Mouse (Mus musculus): ENCODE measurements at regions not wholly inside any gene's neighbourhood (a gene's known extent, or its start where the extent isn't known, plus 50 kb on each side); places are given as distances from the start of the nearest gene placed in this dataset.

GRCm38 (mm10) chr6:15639378-15639777 lies 81.1 kb upstream of the Mdfic start:
- TF ChIP-seq EP300 (IDR thresholded peaks at IDR 0.05; ENCODE audit: low read depth): no peak
- no peak for TF ChIP-seq CTCF (IDR thresholded peaks at IDR 0.05; ENCODE audit: low read depth)
- DNase-seq (ENCODE audit: low spot score): no peak
- Histone ChIP-seq H3K27me3 (ENCODE audit: control insufficient read depth, insufficient read depth, low read length) (no peaks in the 10 kb centered on the region), H3K27ac (ENCODE audit: low read depth) (no peak overlapping the region), H3K9ac (replicated peaks; ENCODE audit: low read depth, low read length) (no peak overlapping the region), H3K36me3 (replicated peaks; ENCODE audit: control insufficient read depth, insufficient read depth, low read length) (no peaks in the 10 kb centered on the region), H3K4me1 (ENCODE audit: control insufficient read depth, insufficient read depth) (no peaks in the 10 kb centered on the region), H3K9me3 (replicated peaks; ENCODE audit: control insufficient read depth, low read length) (no peaks in the 10 kb centered on the region), H3K4me3 (ENCODE audit: low read depth, low read length) (no peak overlapping the region), H3K4me2 (ENCODE audit: low read depth, low read length) (no peak overlapping the region)
- WGBS: 57% methylated on average over 4 of the region's 4 CpGs
- ATAC-seq (ENCODE audit: insufficient read depth, low read depth): no peak

GRCm38 (mm10) chr6:15639809-15640479 lies 80.5 kb upstream of the Mdfic start:
- no peak for TF ChIP-seq CTCF (IDR thresholded peaks at IDR 0.05; ENCODE audit: low read depth)
- no peak for TF ChIP-seq EP300 (IDR thresholded peaks at IDR 0.05; ENCODE audit: low read depth)
- H3K27ac ChIP-seq (ENCODE audit: low read depth): no peak overlapping the region
- no peak overlapping the region for H3K4me2 ChIP-seq (ENCODE audit: low read depth, low read length)
- no peaks in the 10 kb centered on the region for H3K9me3 ChIP-seq (replicated peaks; ENCODE audit: control insufficient read depth, low read length)
- no peak overlapping the region for H3K4me3 ChIP-seq (ENCODE audit: low read depth, low read length)
- DNase-seq (ENCODE audit: low spot score) (no peak), ATAC-seq (ENCODE audit: insufficient read depth, low read depth) (no peak)
- no peaks in the 10 kb centered on the region for H3K27me3 ChIP-seq (ENCODE audit: control insufficient read depth, insufficient read depth, low read length)
- no peaks in the 10 kb centered on the region for H3K36me3 ChIP-seq (replicated peaks; ENCODE audit: control insufficient read depth, insufficient read depth, low read length)
- WGBS: 60% methylated on average over 5 of the region's 5 CpGs
- H3K4me1 ChIP-seq (ENCODE audit: control insufficient read depth, insufficient read depth): no peaks in the 10 kb centered on the region
- no peak overlapping the region for H3K9ac ChIP-seq (replicated peaks; ENCODE audit: low read depth, low read length)

- TF ChIP-seq CTCF (IDR thresholded peaks at IDR 0.05; ENCODE audit: low read depth): no peak
- TF ChIP-seq EP300 (IDR thresholded peaks at IDR 0.05; ENCODE audit: low read depth): no peak
- DNase-seq (ENCODE audit: low spot score) (no peak), ATAC-seq (ENCODE audit: insufficient read depth, low read depth) (no peak)
- no peaks in the 10 kb centered on the region for H3K27me3 ChIP-seq (ENCODE audit: control insufficient read depth, insufficient read depth, low read length)
- no peak overlapping the region for H3K27ac ChIP-seq (ENCODE audit: low read depth)
- no peak overlapping the region for H3K4me3 ChIP-seq (ENCODE audit: low read depth, low read length)
- H3K9me3 ChIP-seq (replicated peaks; ENCODE audit: control insufficient read depth, low read length): no peaks in the 10 kb centered on the region
- no peak overlapping the region for H3K4me2 ChIP-seq (ENCODE audit: low read depth, low read length)
- H3K36me3 ChIP-seq (replicated peaks; ENCODE audit: control insufficient read depth, insufficient read depth, low read length): no peaks in the 10 kb centered on the region
- H3K4me1 ChIP-seq (ENCODE audit: control insufficient read depth, insufficient read depth): no peaks in the 10 kb centered on the region
- H3K9ac ChIP-seq (replicated peaks; ENCODE audit: low read depth, low read length): no peak overlapping the region
Measured at GRCm38 (mm10) chr6:15644311-15644710, 76.2 kb upstream of the Mdfic start.

GRCm38 (mm10) chr6:15647499-15647898 lies 73.0 kb upstream of the Mdfic start:
- DNase-seq (ENCODE audit: low spot score) (no peak), ATAC-seq (ENCODE audit: insufficient read depth, low read depth) (no peak)
- no peak overlapping the region for H3K9ac ChIP-seq (replicated peaks; ENCODE audit: low read depth, low read length)
- H3K9me3 ChIP-seq (replicated peaks; ENCODE audit: control insufficient read depth, low read length): 0 out of 2 replicates have a peak, but pooled peaks cover 3% of the 10 kb centered on the region
- no peak for TF ChIP-seq CTCF (IDR thresholded peaks at IDR 0.05; ENCODE audit: low read depth)
- H3K4me1 ChIP-seq (ENCODE audit: control insufficient read depth, insufficient read depth): no peaks in the 10 kb centered on the region
- H3K36me3 ChIP-seq (replicated peaks; ENCODE audit: control insufficient read depth, insufficient read depth, low read length): no peaks in the 10 kb centered on the region
- no peaks in the 10 kb centered on the region for H3K27me3 ChIP-seq (ENCODE audit: control insufficient read depth, insufficient read depth, low read length)
- WGBS: 35% methylated on average over 2 of the region's 2 CpGs
- H3K4me3 ChIP-seq (ENCODE audit: low read depth, low read length): no peak overlapping the region
- no peak overlapping the region for H3K4me2 ChIP-seq (ENCODE audit: low read depth, low read length)
- H3K27ac ChIP-seq (ENCODE audit: low read depth): no peak overlapping the region

Measured in heart, postnatal 0 days (tissue).